Mouse (Mus musculus): ENCODE results near the gene Sytl2.

GRCm38 (mm10) chr7:90316823-90317222 lies 14.8 kb downstream of the Sytl2 start:
- no peak for TF ChIP-seq POLR2A (IDR thresholded peaks at IDR 0.05; ENCODE audit: control insufficient read depth, extremely low read depth, insufficient read depth, low read length, poor library complexity)
- TF ChIP-seq CTCF (IDR thresholded peaks at IDR 0.05; ENCODE audit: borderline replicate concordance, control insufficient read depth, extremely low read depth, insufficient read depth, low read length, poor library complexity) = no peak
